Mouse (Mus musculus): ENCODE results near the gene 4930524B15Rik. TPM values are rescaled to one million over a fixed set of nuclear protein-coding genes. Genes with fewer than 3 reads are reported as not detected.
A peak's percentile ranks its signal among the peaks of the same experiment; 100 is the strongest.
"Not testable (repeated sequence)": the region's sequence is repeated elsewhere in the genome, so short reads cannot be mapped to it uniquely, and the experiment has no call there.

The 4930524B15Rik gene
- polyA plus RNA-seq, 1 experiment from 2014 or later: not detected

GRCm38 (mm10) chr11:31963993-31964392 lies 1.4 kb upstream of the 4930524B15Rik start:
- Histone ChIP-seq H3K27ac (no peak overlapping the region), H3K4me2 (replicated peaks) (no peak overlapping the region), H3K27me3 (replicated peaks) (no peaks in the 10 kb centered on the region), H3K4me3 (replicated peaks) (no peak overlapping the region), H3K36me3 (no peaks in the 10 kb centered on the region), H3K9me3 (no peaks in the 10 kb centered on the region), H3K4me1 (replicated peaks) (0 out of 2 replicates have a peak, but pooled peaks cover 4% of the 10 kb centered on the region), H3K9ac (no peak overlapping the region)
- no peak for ATAC-seq
- 89% methylated on average over 1 of the region's 1 CpGs for WGBS

- ATAC-seq: no peak
- 52% methylated on average over 4 of the region's 4 CpGs for WGBS
- no peak overlapping the region for H3K9ac ChIP-seq
Observed at GRCm38 (mm10) chr11:31974132-31974531, 8.7 kb downstream of the 4930524B15Rik start.

GRCm38 (mm10) chr11:31974826-31975225 lies 9.4 kb downstream of the 4930524B15Rik start:
- H3K27me3 ChIP-seq (replicated peaks): no peaks in the 10 kb centered on the region
- 0 out of 2 replicates have a peak overlapping the region, but pooled peaks have one; percentile 4 for H3K27ac ChIP-seq
- peak; percentile 88 for ATAC-seq
- 0 out of 2 replicates have a peak, but pooled peaks cover 4% of the 10 kb centered on the region for H3K4me1 ChIP-seq (replicated peaks)
- H3K4me2 ChIP-seq (replicated peaks): no peak overlapping the region
- no peaks in the 10 kb centered on the region for H3K36me3 ChIP-seq
- no peaks in the 10 kb centered on the region for H3K9me3 ChIP-seq
- H3K9ac ChIP-seq: no peak overlapping the region
- WGBS: 17% methylated on average over 8 of the region's 8 CpGs
- no peak overlapping the region for H3K4me3 ChIP-seq (replicated peaks)

More at GRCm38 (mm10) chr11:31974132-31974531, 8.7 kb downstream of the 4930524B15Rik start:
- Histone ChIP-seq H3K4me2 (replicated peaks) (no peak overlapping the region), H3K27me3 (replicated peaks) (no peaks in the 10 kb centered on the region), H3K4me3 (replicated peaks) (no peak overlapping the region), H3K36me3 (no peaks in the 10 kb centered on the region), H3K4me1 (replicated peaks) (0 out of 2 replicates have a peak, but pooled peaks cover 4% of the 10 kb centered on the region), H3K9me3 (no peaks in the 10 kb centered on the region), H3K27ac (no peak overlapping the region)

- Histone ChIP-seq H3K4me1 (replicated peaks) (0 out of 2 replicates have a peak, but pooled peaks cover 4% of the 10 kb centered on the region), H3K9me3 (no peaks in the 10 kb centered on the region), H3K9ac (no peak overlapping the region), H3K36me3 (no peaks in the 10 kb centered on the region), H3K27ac (no peak overlapping the region), H3K4me3 (replicated peaks) (no peak overlapping the region), H3K27me3 (replicated peaks) (no peaks in the 10 kb centered on the region), H3K4me2 (replicated peaks) (no peak overlapping the region)
- no peak for ATAC-seq
- WGBS: 83% methylated on average over 5 of the region's 5 CpGs
Observed at GRCm38 (mm10) chr11:31975678-31976077, 10.3 kb downstream of the 4930524B15Rik start.

- H3K4me2 ChIP-seq (replicated peaks): no peak overlapping the region
- WGBS: 60% methylated on average over 5 of the region's 5 CpGs
- H3K9ac ChIP-seq: no peak overlapping the region
- H3K27ac ChIP-seq: no peak overlapping the region
- 0 out of 2 replicates have a peak, but pooled peaks cover 4% of the 10 kb centered on the region for H3K4me1 ChIP-seq (replicated peaks)
- no peaks in the 10 kb centered on the region for H3K36me3 ChIP-seq
- no peaks in the 10 kb centered on the region for H3K9me3 ChIP-seq
- ATAC-seq: peak; percentile 56
- no peaks in the 10 kb centered on the region for H3K27me3 ChIP-seq (replicated peaks)
- no peak overlapping the region for H3K4me3 ChIP-seq (replicated peaks)
Observed at GRCm38 (mm10) chr11:31976137-31976536, 10.7 kb downstream of the 4930524B15Rik start.

- not testable (repeated sequence) for H3K4me3 ChIP-seq (replicated peaks); ATAC-seq; H3K9me3 ChIP-seq; H3K27me3 ChIP-seq (replicated peaks); H3K27ac ChIP-seq; H3K4me2 ChIP-seq (replicated peaks); H3K4me1 ChIP-seq (replicated peaks); H3K9ac ChIP-seq; H3K36me3 ChIP-seq
- 92% methylated on average over 5 of the region's 5 CpGs for WGBS
Observed at GRCm38 (mm10) chr11:31980089-31980488, 14.7 kb downstream of the 4930524B15Rik start.

GRCm38 (mm10) chr11:31981830-31982229 lies 16.4 kb downstream of the 4930524B15Rik start:
- no peaks in the 10 kb centered on the region for H3K9me3 ChIP-seq
- WGBS: 84% methylated on average over 7 of the region's 7 CpGs
- no peak overlapping the region for H3K4me3 ChIP-seq (replicated peaks)
- no peak overlapping the region for H3K4me2 ChIP-seq (replicated peaks)
- H3K9ac ChIP-seq: no peak overlapping the region
- no peaks in the 10 kb centered on the region for H3K27me3 ChIP-seq (replicated peaks)
- H3K27ac ChIP-seq: no peak overlapping the region
- ATAC-seq: no peak
- H3K4me1 ChIP-seq (replicated peaks): no peaks in the 10 kb centered on the region
- no peaks in the 10 kb centered on the region for H3K36me3 ChIP-seq

GRCm38 (mm10) chr11:31982247-31982943 lies 17.0 kb downstream of the 4930524B15Rik start:
- not testable (repeated sequence) for H3K4me1 ChIP-seq (replicated peaks); H3K9ac ChIP-seq; H3K4me3 ChIP-seq (replicated peaks); H3K9me3 ChIP-seq; H3K27me3 ChIP-seq (replicated peaks); H3K27ac ChIP-seq; H3K36me3 ChIP-seq; ATAC-seq; H3K4me2 ChIP-seq (replicated peaks)
- WGBS: 83% methylated on average over 13 of the region's 13 CpGs

GRCm38 (mm10) chr11:31983249-31983648 lies 17.9 kb downstream of the 4930524B15Rik start:
- H3K4me3 ChIP-seq (replicated peaks): no peak overlapping the region
- no peaks in the 10 kb centered on the region for H3K27me3 ChIP-seq (replicated peaks)
- no peaks in the 10 kb centered on the region for H3K36me3 ChIP-seq
- ATAC-seq: no peak
- no peak overlapping the region for H3K4me2 ChIP-seq (replicated peaks)
- H3K27ac ChIP-seq: no peak overlapping the region
- H3K4me1 ChIP-seq (replicated peaks): no peaks in the 10 kb centered on the region
- H3K9me3 ChIP-seq: no peaks in the 10 kb centered on the region
- H3K9ac ChIP-seq: no peak overlapping the region

GRCm38 (mm10) chr11:31984786-31985185 lies 19.4 kb downstream of the 4930524B15Rik start:
- no peak for ATAC-seq
- Histone ChIP-seq H3K9ac (no peak overlapping the region), H3K27ac (no peak overlapping the region), H3K9me3 (no peaks in the 10 kb centered on the region), H3K4me1 (replicated peaks) (no peaks in the 10 kb centered on the region), H3K36me3 (no peaks in the 10 kb centered on the region), H3K4me2 (replicated peaks) (no peak overlapping the region), H3K4me3 (replicated peaks) (no peak overlapping the region), H3K27me3 (replicated peaks) (no peaks in the 10 kb centered on the region)
- 53% methylated on average over 2 of the region's 2 CpGs for WGBS

GRCm38 (mm10) chr11:31992535-31992934 lies 27.1 kb downstream of the 4930524B15Rik start:
- Histone ChIP-seq H3K4me1 (replicated peaks) (no peaks in the 10 kb centered on the region), H3K4me2 (replicated peaks) (no peak overlapping the region), H3K4me3 (replicated peaks) (no peak overlapping the region), H3K36me3 (no peaks in the 10 kb centered on the region), H3K9ac (no peak overlapping the region), H3K27me3 (replicated peaks) (no peaks in the 10 kb centered on the region), H3K27ac (no peak overlapping the region), H3K9me3 (no peaks in the 10 kb centered on the region)
- 85% methylated on average over 3 of the region's 3 CpGs for WGBS
- no peak for ATAC-seq

GRCm38 (mm10) chr11:31999716-32000115 lies 34.3 kb downstream of the 4930524B15Rik start:
- 22% methylated on average over 2 of the region's 2 CpGs for WGBS
- Histone ChIP-seq H3K4me1 (replicated peaks) (peaks cover 4% of the 10 kb centered on the region), H3K27me3 (replicated peaks) (no peaks in the 10 kb centered on the region), H3K4me2 (replicated peaks) (no peak overlapping the region), H3K4me3 (replicated peaks) (no peak overlapping the region), H3K9me3 (no peaks in the 10 kb centered on the region), H3K27ac (no peak overlapping the region), H3K36me3 (no peaks in the 10 kb centered on the region), H3K9ac (no peak overlapping the region)
- 0 out of 2 replicates have a peak, but pooled peaks have one; percentile 41 for ATAC-seq

- peak; percentile 91 for ATAC-seq
- WGBS: under 1% methylated on average over 16 of the region's 16 CpGs
- Histone ChIP-seq H3K27me3 (replicated peaks) (no peaks in the 10 kb centered on the region), H3K36me3 (no peaks in the 10 kb centered on the region), H3K4me1 (replicated peaks) (peaks cover 4% of the 10 kb centered on the region), H3K4me2 (replicated peaks) (peak within 1 kb of the TSS; percentile 53), H3K9ac (peak within 1 kb of the TSS; percentile 16; the same call in 1 of the 2 replicates), H3K27ac (no peak within 1 kb of the TSS), H3K4me3 (replicated peaks) (peak within 1 kb of the TSS; percentile 13), H3K9me3 (no peaks in the 10 kb centered on the region)
Observed at GRCm38 (mm10) chr11:32000281-32000680, 34.9 kb downstream of the 4930524B15Rik start, which contains the start of gene Nsg2. Nsg2 (plus strand) TSS chr11:32000463.
